Mouse (Mus musculus) liver, adult 2 months (tissue): ENCODE measurements at regions not wholly inside any gene's neighbourhood (a gene's known extent, or its start where the extent isn't known, plus 50 kb on each side); places are given as distances from the start of the nearest gene placed in this dataset.

Experiments used
- CTCF ChIP-seq: fragments of 200-500 bp; IDR thresholded peaks from 2 replicates; pipeline ENCODE4 v1.5.1; 2011; ENCODE audit warnings: low read depth, low read length, control low read depth
- POLR2A ChIP-seq: fragments of 200-500 bp; IDR thresholded peaks from 2 replicates; pipeline ENCODE4 v1.6.1; 2011; ENCODE audit warnings: low read length, control low read depth; ENCODE audit not compliant: insufficient read depth; ENCODE audit errors: extremely low read depth

- no peak for TF ChIP-seq CTCF
- TF ChIP-seq POLR2A, result no peak
Measured at GRCm38 (mm10) chr17:9775668-9776151, 106.2 kb upstream of the Pabpc6 start.
